ENCODE assay signal across 23 mouse cellular contexts in the genomic region with DNA sequence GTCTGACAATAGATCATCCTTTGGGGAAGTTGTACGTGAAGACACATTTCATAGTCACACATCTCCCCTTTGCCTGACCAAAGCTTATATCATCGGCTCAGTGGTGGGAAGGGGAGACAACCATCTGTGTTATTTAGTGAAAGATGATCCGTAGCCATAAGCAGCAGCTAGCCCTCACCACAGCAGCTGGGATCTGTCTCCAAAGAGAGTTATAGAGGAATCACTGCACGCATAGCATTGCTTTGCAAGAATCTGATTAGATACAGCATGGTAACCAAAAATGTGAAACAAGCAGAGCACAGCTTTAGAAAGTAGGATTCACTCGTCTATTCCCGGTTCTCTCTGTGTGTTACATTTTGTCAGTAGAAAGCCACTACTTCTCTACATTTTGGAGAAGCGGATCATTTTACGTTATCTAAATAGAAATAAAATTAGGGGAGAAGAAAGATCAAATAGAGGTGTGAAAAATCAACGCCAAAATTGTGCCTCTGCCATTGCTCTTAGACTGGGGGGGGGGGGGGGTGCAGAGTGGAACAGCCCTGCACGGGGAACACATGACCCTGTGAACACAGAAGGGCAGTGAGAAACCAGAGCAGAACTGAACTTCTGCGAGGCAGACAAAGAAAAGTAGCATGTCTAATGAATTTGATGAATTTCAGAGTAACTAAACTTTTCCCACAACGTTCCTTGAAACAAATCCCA.
DNase-seq lines count a peak whose midpoint lies in the region; ATAC-seq and TF ChIP-seq lines count a peak whose summit lies in the region.
"Had no signal": no experiment of that assay in that cellular context is flagged by ENCODE, and none has a peak within 500 bp of the region (broad histone marks: within the 10 kb centered on the region; RNA-seq: fewer than 3 reads in every experiment).

No protein-coding gene starts in this region.

- TF ChIP-seq POLR2A in CH12.LX (IDR thresholded peaks at IDR 0.05; ENCODE audit: low read depth, low read length): no peak

- H3K4me2 ChIP-seq in intestine, embryonic 16.5 days (ENCODE audit: low read depth, low read length): no peak overlapping the region
- no peak overlapping the region for H3K4me2 ChIP-seq in intestine, embryonic 15.5 days (replicated peaks)
- H3K4me2 ChIP-seq in limb, embryonic 12.5 days: no peak overlapping the region
- H3K4me2 ChIP-seq in CH12.LX (ENCODE audit: insufficient read depth, low read depth, poor library complexity, severe bottlenecking): peak overlapping the region; percentile 38; the same call in 1 of the 2 replicates
- H3K4me2 ChIP-seq in embryonic facial prominence, embryonic 14.5 days (ENCODE audit: low read depth, low read length): no peak overlapping the region
- H3K4me2 ChIP-seq: forebrain, embryonic 13.5 days; heart, embryonic 15.5 days; hindbrain, embryonic 12.5 days; limb, embryonic 15.5 days; neural tube, embryonic 13.5 days; stomach, embryonic 15.5 days had no signal

- ATAC-seq in intestine, embryonic 16.5 days: peak; percentile 42; the same call in 1 of the 2 replicates
- no peak for ATAC-seq in intestine, embryonic 15.5 days
- peak; percentile 26; the same call in 1 of the 2 replicates for ATAC-seq in limb, embryonic 12.5 days (ENCODE audit: insufficient number of reproducible peaks, insufficient read depth, low FRiP score, low TSS enrichment, low read depth)
- peak; percentile 82 for ATAC-seq in embryonic facial prominence, embryonic 14.5 days (ENCODE audit: low read depth)
- ATAC-seq: forebrain, embryonic 13.5 days; liver, postnatal 0 days had no signal

- no peaks in the 10 kb centered on the region for H3K9me3 ChIP-seq in intestine, embryonic 16.5 days (ENCODE audit: control insufficient read depth, low read length)
- H3K9me3 ChIP-seq in intestine, embryonic 15.5 days: no peaks in the 10 kb centered on the region
- H3K9me3 ChIP-seq in limb, embryonic 12.5 days: no peaks in the 10 kb centered on the region
- H3K9me3 ChIP-seq in limb, embryonic 10.5 days (replicated peaks): no peaks in the 10 kb centered on the region
- H3K9me3 ChIP-seq in CH12.LX (replicated peaks; ENCODE audit: low read length): no peaks in the 10 kb centered on the region
- no peaks in the 10 kb centered on the region for H3K9me3 ChIP-seq in embryonic facial prominence, embryonic 14.5 days (ENCODE audit: control insufficient read depth, low read length)
- H3K9me3 ChIP-seq: forebrain, embryonic 13.5 days; G1E; heart, embryonic 15.5 days; hindbrain, embryonic 12.5 days; limb, embryonic 15.5 days; megakaryocyte, embryonic 14.5 days; neural tube, embryonic 13.5 days; stomach, embryonic 15.5 days had no signal

- TF ChIP-seq CTCF in CH12.LX (conservative IDR thresholded peaks at IDR 0.05 in 1 of 2, IDR thresholded peaks at IDR 0.05 in 1 of 2; ENCODE audit: low read depth in 2 of 2, low read length in 2 of 2): no peak

- no peak overlapping the region for H3K4me3 ChIP-seq in intestine, embryonic 16.5 days (ENCODE audit: low read length)
- no peak overlapping the region for H3K4me3 ChIP-seq in intestine, embryonic 15.5 days (replicated peaks)
- H3K4me3 ChIP-seq in limb, embryonic 12.5 days (replicated peaks): no peak overlapping the region
- H3K4me3 ChIP-seq in limb, embryonic 10.5 days: no peak overlapping the region
- no peak overlapping the region for H3K4me3 ChIP-seq in CH12.LX (replicated peaks in 1 of 3; ENCODE audit: low read depth in 2 of 3, low read length in 2 of 3, poor library complexity in 1 of 3)
- H3K4me3 ChIP-seq in embryonic facial prominence, embryonic 14.5 days (ENCODE audit: low read depth, low read length): no peak overlapping the region
- H3K4me3 ChIP-seq: forebrain, embryonic 13.5 days; heart, embryonic 15.5 days; hindbrain, embryonic 12.5 days; left cerebral cortex, adult 2 months; limb, embryonic 15.5 days; megakaryocyte, embryonic 14.5 days; neural tube, embryonic 13.5 days; stomach, embryonic 15.5 days had no signal

- TF ChIP-seq RAD21 in CH12.LX (IDR thresholded peaks at IDR 0.05; ENCODE audit: low read depth, low read length): no peak

- no peak for DNase-seq in limb, embryonic 10.5 days (ENCODE audit: low spot score)
- DNase-seq in CH12.LX (ENCODE audit: extremely low read depth): no peak
- peak; percentile 88 for DNase-seq in embryonic facial prominence, embryonic 14.5 days (ENCODE audit: low spot score)
- DNase-seq in spleen, adult 12 weeks (ENCODE audit: low spot score): no peak
- no peak for DNase-seq in thymus, postnatal 4 days
- DNase-seq: adrenal gland, adult 2 months; cerebellum, adult 11-12 months; cerebellum, postnatal 36 days; heart, adult 18-20 months; liver, postnatal 0 days; thymus, postnatal 14 days had no signal

- H3K9ac ChIP-seq in intestine, embryonic 16.5 days (ENCODE audit: low read depth, low read length): no peak overlapping the region
- no peak overlapping the region for H3K9ac ChIP-seq in intestine, embryonic 15.5 days
- H3K9ac ChIP-seq in limb, embryonic 12.5 days (replicated peaks): no peak overlapping the region
- no peak overlapping the region for H3K9ac ChIP-seq in CH12.LX (ENCODE audit: insufficient read depth, low read depth)
- no peak overlapping the region for H3K9ac ChIP-seq in embryonic facial prominence, embryonic 14.5 days (ENCODE audit: low read depth, low read length)
- H3K9ac ChIP-seq: forebrain, embryonic 13.5 days; heart, embryonic 15.5 days; hindbrain, embryonic 12.5 days; limb, embryonic 15.5 days; liver, postnatal 0 days; neural tube, embryonic 13.5 days; stomach, embryonic 15.5 days had no signal

- H3K79me2 ChIP-seq in CH12.LX (replicated peaks; ENCODE audit: control insufficient read depth, extremely low read depth, insufficient read depth, poor library complexity, severe bottlenecking): no peaks in the 10 kb centered on the region

- in situ Hi-C loops in CH12.LX (cut with MboI; ENCODE audit: low pct_ligation_motif_present, low pct_unique_long_range_greater_than_20kb, low sequenced_read_pairs): no loop called here

- no peaks in the 10 kb centered on the region for H3K27me3 ChIP-seq in intestine, embryonic 16.5 days (replicated peaks; ENCODE audit: control insufficient read depth, insufficient read depth, low read length)
- H3K27me3 ChIP-seq in intestine, embryonic 15.5 days (replicated peaks): no peaks in the 10 kb centered on the region
- no peaks in the 10 kb centered on the region for H3K27me3 ChIP-seq in limb, embryonic 12.5 days
- no peaks in the 10 kb centered on the region for H3K27me3 ChIP-seq in limb, embryonic 10.5 days (ENCODE audit: low read depth, poor library complexity, severe bottlenecking)
- H3K27me3 ChIP-seq in CH12.LX (replicated peaks): no peaks in the 10 kb centered on the region
- no peaks in the 10 kb centered on the region for H3K27me3 ChIP-seq in embryonic facial prominence, embryonic 14.5 days (replicated peaks; ENCODE audit: control insufficient read depth, insufficient read depth, low read length)
- H3K27me3 ChIP-seq: forebrain, embryonic 13.5 days; heart, embryonic 15.5 days; hindbrain, embryonic 12.5 days; limb, embryonic 15.5 days; megakaryocyte, embryonic 14.5 days; neural tube, embryonic 13.5 days; stomach, embryonic 15.5 days had no signal

- no peak overlapping the region for H3K27ac ChIP-seq in intestine, embryonic 16.5 days (ENCODE audit: low read length)
- no peak overlapping the region for H3K27ac ChIP-seq in intestine, embryonic 15.5 days
- no peak overlapping the region for H3K27ac ChIP-seq in limb, embryonic 12.5 days
- no peak overlapping the region for H3K27ac ChIP-seq in limb, embryonic 10.5 days
- no peak overlapping the region for H3K27ac ChIP-seq in CH12.LX (ENCODE audit: insufficient read depth, low read depth)
- H3K27ac ChIP-seq in embryonic facial prominence, embryonic 14.5 days (replicated peaks; ENCODE audit: low read depth, low read length): no peak overlapping the region
- H3K27ac ChIP-seq: forebrain, embryonic 13.5 days; heart, embryonic 15.5 days; hindbrain, embryonic 12.5 days; left cerebral cortex, adult 2 months; limb, embryonic 15.5 days; stomach, embryonic 15.5 days had no signal

- dilution Hi-C loops in CH12.LX (cut with MboI; ENCODE audit: extremely low pct_ligation_motif_present, extremely low pct_unique_long_range_greater_than_20kb, low sequenced_read_pairs): no loop called here

- 51% methylated on average over 12 of the region's 12 CpGs for WGBS in intestine, embryonic 16.5 days
- WGBS in intestine, embryonic 15.5 days: 43% methylated on average over 12 of the region's 12 CpGs
- 64% methylated on average over 12 of the region's 12 CpGs for WGBS in limb, embryonic 12.5 days
- WGBS in limb, embryonic 10.5 days: 72% methylated on average over 12 of the region's 12 CpGs
- 38% methylated on average over 12 of the region's 12 CpGs for whole genome bisulfite sequencing in embryonic facial prominence, embryonic 14.5 days

- no peaks in the 10 kb centered on the region for H3K4me1 ChIP-seq in intestine, embryonic 16.5 days (ENCODE audit: control insufficient read depth, insufficient read depth, low read length)
- H3K4me1 ChIP-seq in intestine, embryonic 15.5 days (replicated peaks): no peaks in the 10 kb centered on the region
- no peaks in the 10 kb centered on the region; the same call in 1 of the 2 replicates for H3K4me1 ChIP-seq in limb, embryonic 12.5 days (replicated peaks)
- H3K4me1 ChIP-seq in limb, embryonic 10.5 days: 0 out of 2 replicates have a peak, but pooled peaks cover 4% of the 10 kb centered on the region
- H3K4me1 ChIP-seq in CH12.LX (ENCODE audit: control insufficient read depth in 1 of 2, insufficient read depth in 2 of 2): no peaks in the 10 kb centered on the region
- H3K4me1 ChIP-seq in embryonic facial prominence, embryonic 14.5 days (ENCODE audit: control insufficient read depth, insufficient read depth, low read length): peaks cover 6% of the 10 kb centered on the region; the same call in 1 of the 2 replicates
- H3K4me1 ChIP-seq: heart, embryonic 15.5 days; limb, embryonic 15.5 days; megakaryocyte, embryonic 14.5 days; stomach, embryonic 15.5 days had no signal

- TF ChIP-seq EP300 in CH12.LX (IDR thresholded peaks at IDR 0.05; ENCODE audit: low read length): no peak

- H3K36me3 ChIP-seq in intestine, embryonic 16.5 days (ENCODE audit: control insufficient read depth, insufficient read depth, low read length): no peaks in the 10 kb centered on the region
- no peaks in the 10 kb centered on the region for H3K36me3 ChIP-seq in intestine, embryonic 15.5 days
- no peaks in the 10 kb centered on the region for H3K36me3 ChIP-seq in limb, embryonic 12.5 days
- H3K36me3 ChIP-seq in limb, embryonic 10.5 days: no peaks in the 10 kb centered on the region
- H3K36me3 ChIP-seq in CH12.LX (replicated peaks in 1 of 2; ENCODE audit: control insufficient read depth in 1 of 2, insufficient read depth in 1 of 2, low read length in 1 of 2): no peaks in the 10 kb centered on the region
- no peaks in the 10 kb centered on the region for H3K36me3 ChIP-seq in embryonic facial prominence, embryonic 14.5 days (ENCODE audit: control insufficient read depth, insufficient read depth, low read length)
- H3K36me3 ChIP-seq: G1E; heart, embryonic 15.5 days; hindbrain, embryonic 12.5 days; limb, embryonic 15.5 days; neural tube, embryonic 13.5 days; stomach, embryonic 15.5 days had no signal

TF ChIP-seq in CH12.LX, 34 proteins besides CTCF, POLR2A, EP300 and RAD21 (continues in another document):
- no peak for TF ChIP-seq MAZ (IDR thresholded peaks at IDR 0.05; ENCODE audit: low read depth, low read length)
- no peak for TF ChIP-seq ZC3H11A (IDR thresholded peaks at IDR 0.05; ENCODE audit: low read depth, low read length)
- no peak for TF ChIP-seq JUND (conservative IDR thresholded peaks at IDR 0.05; ENCODE audit: low read depth, low read length)
